Mouse (Mus musculus): ENCODE data around the gene Rcc1. TPM values are rescaled to one million over a fixed set of nuclear protein-coding genes. Genes with fewer than 3 reads are reported as not detected.

The Rcc1 gene
- total and polyA plus RNA-seq, 3 experiments, result 93.6 to 149 (median 148) TPM

GRCm38 (mm10) chr4:132382296-132382695, 28.9 kb upstream of the Rcc1 start:
- Histone ChIP-seq H3K27ac (ENCODE audit: insufficient read depth, low read depth) (no peak overlapping the region), H3K9ac (ENCODE audit: insufficient read depth, low read depth) (no peak overlapping the region), H3K27me3 (replicated peaks) (no peaks in the 10 kb centered on the region), H3K4me1 (ENCODE audit: control insufficient read depth in 1 of 2, insufficient read depth in 2 of 2) (peaks cover 3 to 30% of the 10 kb centered on the region in 2 experiments; a peak in 3 of 4 replicates), H3K36me3 (replicated peaks in 1 of 2; ENCODE audit: control insufficient read depth in 1 of 2, insufficient read depth in 1 of 2, low read length in 1 of 2) (peaks cover 6 to 23% of the 10 kb centered on the region in 2 experiments), H3K4me3 (replicated peaks in 1 of 3; ENCODE audit: low read depth in 2 of 3, low read length in 2 of 3, poor library complexity in 1 of 3) (no peak overlapping the region), H3K9me3 (replicated peaks; ENCODE audit: low read length) (peaks cover 7% of the 10 kb centered on the region), H3K79me2 (replicated peaks; ENCODE audit: control insufficient read depth, extremely low read depth, insufficient read depth, poor library complexity, severe bottlenecking) (no peaks in the 10 kb centered on the region), H3K4me2 (ENCODE audit: insufficient read depth, low read depth, poor library complexity, severe bottlenecking) (no peak overlapping the region)
- no peak for DNase-seq (ENCODE audit: extremely low read depth)
- dilution Hi-C loops (cut with MboI; ENCODE audit: extremely low pct_ligation_motif_present, extremely low pct_unique_long_range_greater_than_20kb, low sequenced_read_pairs) (no loop called here), in situ Hi-C loops (cut with MboI; ENCODE audit: low pct_ligation_motif_present, low pct_unique_long_range_greater_than_20kb, low sequenced_read_pairs) (no loop called here)
- no peak for TF ChIP-seq GABPA (IDR thresholded peaks at IDR 0.05; ENCODE audit: insufficient replicate concordance, low read depth, low read length)
- TF ChIP-seq CTCF (conservative IDR thresholded peaks at IDR 0.05 in 1 of 2, IDR thresholded peaks at IDR 0.05 in 1 of 2; ENCODE audit: low read depth in 2 of 2, low read length in 2 of 2), result no peak
- TF ChIP-seq TCF12 (IDR thresholded peaks at IDR 0.05; ENCODE audit: low read depth, low read length), result no peak
- no peak for TF ChIP-seq MYC (IDR thresholded peaks at IDR 0.05; ENCODE audit: low read depth, low read length)
- TF ChIP-seq USF1 (IDR thresholded peaks at IDR 0.05; ENCODE audit: low read depth, low read length), result no peak
- TF ChIP-seq POLR2A (IDR thresholded peaks at IDR 0.05; ENCODE audit: low read depth, low read length), result no peak
- TF ChIP-seq ZNF384 (IDR thresholded peaks at IDR 0.05; ENCODE audit: low read depth, low read length), result no peak
- TF ChIP-seq IRF4 (IDR thresholded peaks at IDR 0.05; ENCODE audit: low read depth, low read length), result no peak
- no peak for TF ChIP-seq SIN3A (IDR thresholded peaks at IDR 0.05; ENCODE audit: low read length)
- TF ChIP-seq JUND (conservative IDR thresholded peaks at IDR 0.05; ENCODE audit: low read depth, low read length), result no peak
- no peak for TF ChIP-seq ELF1 (IDR thresholded peaks at IDR 0.05; ENCODE audit: low read depth, low read length)
- no peak for TF ChIP-seq EP300 (IDR thresholded peaks at IDR 0.05; ENCODE audit: low read length)
- TF ChIP-seq RCOR1 (conservative IDR thresholded peaks at IDR 0.05; ENCODE audit: low read depth, low read length), result no peak
- no peak for TF ChIP-seq ZMIZ1 (IDR thresholded peaks at IDR 0.05; ENCODE audit: low read depth, low read length)
- no peak for TF ChIP-seq E2F4 (IDR thresholded peaks at IDR 0.05; ENCODE audit: insufficient replicate concordance, low read depth, low read length)
- TF ChIP-seq CHD2 (IDR thresholded peaks at IDR 0.05; ENCODE audit: low read length), result no peak
- TF ChIP-seq HCFC1 (IDR thresholded peaks at IDR 0.05; ENCODE audit: low read depth, low read length), result no peak

DNA sequence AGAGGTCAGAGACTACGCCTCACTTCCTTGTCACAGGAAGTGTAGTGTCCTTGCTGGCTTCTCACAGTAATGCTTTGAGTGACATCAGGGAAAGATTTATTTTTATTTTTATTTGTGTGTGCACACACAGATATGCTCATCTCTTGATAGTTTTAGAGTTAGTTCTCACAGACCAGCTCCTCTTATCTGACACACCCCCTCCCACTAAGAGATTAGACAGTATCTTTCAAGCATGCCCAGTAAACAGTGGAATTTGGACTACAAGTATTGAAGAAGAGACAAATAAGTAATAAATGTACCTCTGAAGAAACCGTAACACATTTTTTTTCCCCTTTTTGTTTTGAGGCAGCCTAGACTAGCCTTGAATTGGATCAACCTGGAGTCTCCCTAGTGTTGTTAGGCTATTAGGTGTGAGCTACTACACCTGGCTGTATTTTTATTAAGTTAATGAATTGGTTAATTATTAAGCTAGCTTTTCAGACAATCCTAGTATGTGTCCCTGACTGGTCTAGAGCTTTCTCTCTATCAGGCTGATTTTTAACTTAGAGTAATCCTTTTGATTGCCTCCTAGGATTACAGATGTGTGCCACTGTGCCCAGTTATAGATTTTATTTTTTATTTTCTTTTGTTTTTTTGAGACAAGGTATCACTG, 27.7 kb upstream of the Rcc1 start:
- TF ChIP-seq E2F4 (IDR thresholded peaks at IDR 0.05; ENCODE audit: insufficient replicate concordance, low read depth, low read length) (no peak), JUN (IDR thresholded peaks at IDR 0.05; ENCODE audit: insufficient read depth, low read depth, low read length) (no peak), USF2 (conservative IDR thresholded peaks at IDR 0.05; ENCODE audit: low read depth, low read length) (no peak), BHLHE40 (IDR thresholded peaks at IDR 0.05; ENCODE audit: low read depth, low read length) (no peak), KAT2A (IDR thresholded peaks at IDR 0.05; ENCODE audit: insufficient replicate concordance, low read length) (no peak), SIN3A (IDR thresholded peaks at IDR 0.05; ENCODE audit: low read length) (no peak), EP300 (IDR thresholded peaks at IDR 0.05; ENCODE audit: low read length) (no peak), HCFC1 (IDR thresholded peaks at IDR 0.05; ENCODE audit: low read depth, low read length) (no peak)
- in situ Hi-C loops (cut with MboI; ENCODE audit: low pct_ligation_motif_present, low pct_unique_long_range_greater_than_20kb, low sequenced_read_pairs) (no loop called here), dilution Hi-C loops (cut with MboI; ENCODE audit: extremely low pct_ligation_motif_present, extremely low pct_unique_long_range_greater_than_20kb, low sequenced_read_pairs) (no loop called here)
- Histone ChIP-seq H3K4me1 (ENCODE audit: control insufficient read depth in 1 of 2, insufficient read depth in 2 of 2) (peaks cover 2 to 19% of the 10 kb centered on the region in 2 experiments; a peak in 3 of 4 replicates), H3K79me2 (replicated peaks; ENCODE audit: control insufficient read depth, extremely low read depth, insufficient read depth, poor library complexity, severe bottlenecking) (no peaks in the 10 kb centered on the region), H3K4me2 (ENCODE audit: insufficient read depth, low read depth, poor library complexity, severe bottlenecking) (no peak overlapping the region), H3K4me3 (replicated peaks in 1 of 3; ENCODE audit: low read depth in 2 of 3, low read length in 2 of 3, poor library complexity in 1 of 3) (no peak overlapping the region), H3K27me3 (replicated peaks) (no peaks in the 10 kb centered on the region), H3K27ac (ENCODE audit: insufficient read depth, low read depth) (no peak overlapping the region), H3K9me3 (replicated peaks; ENCODE audit: low read length) (peaks cover 9% of the 10 kb centered on the region), H3K9ac (ENCODE audit: insufficient read depth, low read depth) (no peak overlapping the region), H3K36me3 (replicated peaks in 1 of 2; ENCODE audit: control insufficient read depth in 1 of 2, insufficient read depth in 1 of 2, low read length in 1 of 2) (peaks cover 7 to 24% of the 10 kb centered on the region in 2 experiments)
- DNase-seq (ENCODE audit: extremely low read depth), result no peak

Measured in CH12.LX (cell line).